Mouse (Mus musculus) liver, embryonic 14.5 days (tissue): ENCODE results near the gene Sycn. TPM values are rescaled to one million over a fixed set of nuclear protein-coding genes. Genes with fewer than 3 reads are reported as not detected.
A peak's percentile ranks its signal among the peaks of the same experiment; 100 is the strongest.
"Not testable (repeated sequence)": the region's sequence is repeated elsewhere in the genome, so short reads cannot be mapped to it uniquely, and the experiment has no call there.

ENCODE experiments used
- ATAC-seq: fragments of 200-750 bp; cut with Nextera tagmentation; 2 replicates; pipeline ENCODE4 v1.8.0; 2017; ENCODE audit warnings: moderate number of reproducible peaks, mild to moderate bottlenecking, moderate library complexity; ENCODE audit not compliant: insufficient read depth
- DNase-seq, 3 experiments: peaks; one replicate each; pipeline ENCODE4 v3.0.0-alpha.2; 2012 to 2013; ENCODE audit warnings: low read depth in 3 of 3, low spot score in 3 of 3
- H3K27ac ChIP-seq: fragments of 300-500 bp; sonication (generic); 2 replicates; pipeline ENCODE4 v1.5.1; 2014; ENCODE audit warnings: moderate library complexity, mild to moderate bottlenecking, control low read depth, inconsistent platforms
- H3K27me3 ChIP-seq: fragments of 300-500 bp; sonication (generic); 2 replicates; pipeline ENCODE4 v1.6.1; 2014; ENCODE audit warnings: mild to moderate bottlenecking, low read length, moderate library complexity; ENCODE audit not compliant: control insufficient read depth, insufficient read depth
- H3K36me3 ChIP-seq: fragments of 300-500 bp; sonication (generic); replicated peaks from 2 replicates; pipeline ENCODE4 v1.6.1; 2014; ENCODE audit warnings: low read depth; ENCODE audit not compliant: control insufficient read depth, insufficient read depth
- H3K4me1 ChIP-seq, 2 experiments: fragments of 200-500 bp in 1 of 2; fragments of 300-500 bp in 1 of 2; sonication (generic) in 1 of 2; replicated peaks; 2 replicates each; pipeline ENCODE4 v1.6.1; 2012 to 2014; ENCODE audit warnings: antibody characterized with exemption in 1 of 2, inconsistent platforms in 1 of 2, low read length in 1 of 2; ENCODE audit not compliant: control insufficient read depth in 2 of 2, insufficient read depth in 2 of 2
- H3K4me2 ChIP-seq: fragments of 300-500 bp; sonication (generic); 2 replicates; pipeline ENCODE4 v1.6.1; 2014; ENCODE audit warnings: low read depth, mild to moderate bottlenecking, control low read depth, moderate library complexity
- H3K4me3 ChIP-seq, 2 experiments: fragments of 200-500 bp in 1 of 2; fragments of 300-500 bp in 1 of 2; sonication (generic) in 1 of 2; 2 replicates each; pipeline ENCODE4 v1.5.1; 2012 to 2014; ENCODE audit warnings: low read depth in 2 of 2, low read length in 2 of 2, mild to moderate bottlenecking in 2 of 2, control low read depth in 1 of 2, inconsistent platforms in 1 of 2, moderate library complexity in 1 of 2; ENCODE audit not compliant: insufficient read depth in 1 of 2
- H3K9ac ChIP-seq: fragments of 300-500 bp; sonication (generic); replicated peaks from 2 replicates; pipeline ENCODE4 v1.6.1; 2014; ENCODE audit warnings: mild to moderate bottlenecking, control low read depth, moderate library complexity
- H3K9me3 ChIP-seq: fragments of 300-500 bp; sonication (generic); 2 replicates; pipeline ENCODE4 v1.6.1; 2016; ENCODE audit warnings: low read length, mixed read lengths; ENCODE audit not compliant: control insufficient read depth
- CTCF ChIP-seq: IDR thresholded peaks from 2 replicates; pipeline ENCODE4 v1.5.1; 2016; ENCODE audit warnings: antibody characterized with exemption, low read depth, control low read depth
- EP300 ChIP-seq: IDR thresholded peaks from 2 replicates; pipeline ENCODE4 v1.6.1; 2016; ENCODE audit warnings: antibody characterized with exemption, low read depth
- WGBS: fragments of 180-500 bp; shearing (Covaris S2); extraction: QIAGEN DNeasy Blood & Tissue Kit; methylation state at CpG from one replicate; pipeline ENCODE4 v1.1.7; 2014; ENCODE audit not compliant: insufficient replicate concordance; 5-methylcytosine and 5-hydroxymethylcytosine counted together
- polyA plus RNA-seq, 2 experiments: library from polyadenylated mRNA; depleted of rRNA in 1 of 2; stranded (reverse) in 1 of 2; unstranded in 1 of 2; fragments of >200 nt; fragmentation: Nextera tagmentation in 1 of 2; extraction: Ambion mirVana in 1 of 2; gene quantifications; 2 replicates each; pipeline versions ENCODE4 v1.2.1 to v1.2.3; 2012 to 2014

The Sycn gene
- polyA plus RNA-seq (2012; rRNA removed) (not detected in 2 replicates), polyA plus RNA-seq (2014; fragmentation: Nextera tagmentation; extraction: Ambion mirVana) (not detected in 2 replicates)

DNA sequence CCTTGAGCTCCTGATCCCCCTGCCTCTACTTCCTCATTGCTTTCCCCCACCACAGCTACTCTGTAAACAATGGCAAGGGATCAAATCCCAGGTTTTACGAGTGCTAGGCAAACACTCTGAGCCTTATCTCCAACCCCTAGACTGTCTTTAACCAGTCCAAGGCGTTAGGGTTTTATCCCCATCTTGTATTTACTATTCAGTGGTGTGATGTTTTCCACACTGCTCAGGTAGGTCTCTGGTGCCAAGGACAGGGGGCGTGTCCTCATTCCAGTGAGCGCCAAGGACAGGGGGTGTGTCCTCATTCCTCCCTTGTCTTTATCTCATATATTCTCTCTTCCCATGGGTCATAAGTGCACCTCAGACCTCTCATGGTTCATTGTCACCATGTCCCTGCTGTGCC lies at the start of gene Sycn:
Sycn (plus strand) TSS at position 360 of the 400 bp plus-strand sequence.
- Histone ChIP-seq H3K9me3 (no peaks in the 10 kb centered on the region), H3K27ac (no peak within 1 kb of the TSS)
- no peak for ATAC-seq

GRCm38 (mm10) chr7:28490903-28491302 lies 49.8 kb upstream of the Sycn start:
- no peak overlapping the region for H3K9ac ChIP-seq
- no peaks in the 10 kb centered on the region for H3K4me1 ChIP-seq
- no peaks in the 10 kb centered on the region for H3K9me3 ChIP-seq
- no peak for DNase-seq
- ATAC-seq = no peak
- no peaks in the 10 kb centered on the region for H3K36me3 ChIP-seq
- H3K4me3 ChIP-seq = no peak overlapping the region
- H3K4me2 ChIP-seq = peak overlapping the region; percentile 24
- H3K27me3 ChIP-seq = peaks cover 5% of the 10 kb centered on the region; the same call in 1 of the 2 replicates
- H3K27ac ChIP-seq = no peak overlapping the region
- TF ChIP-seq CTCF (no peak), EP300 (no peak)
- 48% methylated on average over 14 of the region's 14 CpGs for WGBS

More for the DNA sequence above, at the start of gene Sycn:
- Histone ChIP-seq H3K4me1 (no peaks in the 10 kb centered on the region), H3K27me3 (peaks cover 8% of the 10 kb centered on the region), H3K4me2 (no peak within 1 kb of the TSS), H3K9ac (no peak within 1 kb of the TSS), H3K36me3 (no peaks in the 10 kb centered on the region), H3K4me3 (no peak within 1 kb of the TSS)
- WGBS = 51% methylated on average over 4 of the region's 4 CpGs
- DNase-seq = no peak
- TF ChIP-seq CTCF = no peak
- no peak for TF ChIP-seq EP300

- WGBS = 75% methylated on average over 8 of the region's 8 CpGs
- H3K27ac ChIP-seq = no peak overlapping the region
- no peak overlapping the region for H3K9ac ChIP-seq
- no peaks in the 10 kb centered on the region for H3K9me3 ChIP-seq
- ATAC-seq (no peak), DNase-seq (no peak)
- no peaks in the 10 kb centered on the region for H3K4me1 ChIP-seq
- no peaks in the 10 kb centered on the region for H3K36me3 ChIP-seq
- no peak overlapping the region for H3K4me2 ChIP-seq
- TF ChIP-seq EP300 (no peak), CTCF (no peak)
- H3K27me3 ChIP-seq = peaks cover 5% of the 10 kb centered on the region; the same call in 1 of the 2 replicates
- H3K4me3 ChIP-seq = no peak overlapping the region
Observed at GRCm38 (mm10) chr7:28492310-28492709, 48.4 kb upstream of the Sycn start.

- H3K4me2 ChIP-seq = no peak overlapping the region
- H3K27me3 ChIP-seq = no peaks in the 10 kb centered on the region
- H3K9ac ChIP-seq = no peak overlapping the region
- H3K9me3 ChIP-seq = no peaks in the 10 kb centered on the region
- H3K4me3 ChIP-seq = no peak overlapping the region
- H3K27ac ChIP-seq = no peak overlapping the region
- no peak for ATAC-seq
- WGBS = 66% methylated on average over 11 of the region's 11 CpGs
- TF ChIP-seq CTCF (no peak), EP300 (no peak)
- no peaks in the 10 kb centered on the region for H3K4me1 ChIP-seq
- DNase-seq = no peak
- H3K36me3 ChIP-seq = no peaks in the 10 kb centered on the region
Observed at GRCm38 (mm10) chr7:28495426-28495825, 45.3 kb upstream of the Sycn start.

- Histone ChIP-seq H3K4me2 (no peak overlapping the region), H3K4me1 (no peaks in the 10 kb centered on the region), H3K9ac (no peak overlapping the region), H3K36me3 (no peaks in the 10 kb centered on the region), H3K9me3 (no peaks in the 10 kb centered on the region), H3K4me3 (no peak overlapping the region), H3K27ac (no peak overlapping the region), H3K27me3 (no peaks in the 10 kb centered on the region)
- DNase-seq (no peak), ATAC-seq (no peak)
- TF ChIP-seq CTCF = no peak
- TF ChIP-seq EP300 = no peak
- WGBS = 6% methylated on average over 5 of the region's 5 CpGs
Observed at GRCm38 (mm10) chr7:28505585-28505984, 35.1 kb upstream of the Sycn start.

DNA sequence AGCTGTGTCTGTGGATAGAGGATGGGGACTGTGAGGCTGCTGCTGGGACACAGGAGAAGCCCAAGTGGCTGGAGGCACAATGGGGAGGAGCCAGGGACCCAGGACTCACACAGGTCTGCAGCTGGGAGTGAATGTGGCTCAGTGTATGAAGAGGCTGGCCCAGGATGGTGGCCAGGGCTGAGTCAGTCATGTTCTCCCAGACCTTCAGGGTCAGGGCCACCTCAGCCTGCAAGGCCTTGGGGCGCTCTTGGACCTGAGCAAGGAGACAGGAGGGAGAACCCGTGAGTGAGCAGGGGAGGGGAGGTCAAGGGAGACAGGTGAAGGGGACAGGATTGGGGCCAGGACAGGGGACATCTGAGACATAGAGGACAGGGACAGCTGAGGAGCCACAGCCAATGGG lies 31.6 kb upstream of the Sycn start:
- not testable (repeated sequence) for H3K36me3 ChIP-seq, H3K9ac ChIP-seq, H3K4me1 ChIP-seq, DNase-seq, H3K9me3 ChIP-seq, H3K4me3 ChIP-seq, H3K27ac ChIP-seq, H3K27me3 ChIP-seq, ATAC-seq, H3K4me2 ChIP-seq
- 49% methylated on average over 2 of the region's 2 CpGs for WGBS

GRCm38 (mm10) chr7:28510405-28510974 lies 30.2 kb upstream of the Sycn start, which contains the start of gene Ifnl2:
Gene Ifnl2, minus strand, starts transcription at chr7:28510455.
- ATAC-seq, H3K36me3 ChIP-seq, H3K27ac ChIP-seq, H3K4me1 ChIP-seq, H3K9ac ChIP-seq, H3K4me2 ChIP-seq, H3K4me3 ChIP-seq, H3K27me3 ChIP-seq, H3K9me3 ChIP-seq, DNase-seq: not testable (repeated sequence)
- 39% methylated on average over 8 of the region's 8 CpGs for WGBS
